Mouse (Mus musculus) kidney, postnatal 14 days (tissue): Measurements from ENCODE around the gene E130309D02Rik.
A peak's percentile ranks its signal among the peaks of the same experiment; 100 is the strongest.

Source experiments
- DNase-seq: peaks from one replicate; pipeline ENCODE4 v3.0.0; 2022; ENCODE audit warnings: mixed read lengths

Gene E130309D02Rik

DNA sequence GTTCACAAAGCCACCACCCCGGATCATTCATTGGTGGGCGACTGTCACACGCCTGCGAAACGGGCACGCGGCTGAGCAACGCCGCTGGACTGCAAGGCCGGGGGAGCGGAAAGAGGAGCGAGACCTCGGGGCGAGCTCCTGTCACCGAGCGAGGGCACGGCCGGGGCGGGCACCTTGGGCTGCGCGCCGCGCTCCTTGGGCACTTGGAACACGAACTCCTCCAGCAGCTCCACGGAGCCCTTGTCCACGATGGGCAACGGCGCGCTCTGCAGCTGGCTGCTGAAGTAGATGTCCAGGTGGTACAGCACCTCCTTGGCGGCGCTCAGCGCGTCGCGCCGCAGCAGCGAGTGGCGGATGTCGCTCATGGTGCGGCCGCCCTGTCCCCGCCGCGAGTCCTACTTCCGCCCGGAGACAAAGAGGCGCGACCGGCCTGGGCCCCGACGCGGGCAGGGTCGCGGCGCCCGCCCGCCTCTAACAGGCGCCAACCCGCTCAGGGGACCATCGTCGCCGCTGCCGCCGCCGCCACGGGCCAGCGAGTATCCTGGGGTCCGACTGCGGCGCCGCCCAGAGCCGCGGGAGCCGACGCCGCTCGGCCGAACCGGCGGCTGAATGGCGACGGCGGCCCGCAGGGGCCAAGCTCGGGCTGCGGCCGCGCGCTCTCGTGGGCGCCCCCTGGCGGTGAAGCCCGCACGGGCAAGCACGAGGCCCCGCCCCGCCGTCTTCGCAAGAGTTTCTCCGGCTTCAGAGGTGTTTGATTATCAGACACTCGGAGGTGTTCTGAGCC, at the start of gene E130309D02Rik:
E130309D02Rik (minus strand) TSS at position 631 of the 784 bp plus-strand sequence.
- DNase-seq, result peak; percentile 94

DNA sequence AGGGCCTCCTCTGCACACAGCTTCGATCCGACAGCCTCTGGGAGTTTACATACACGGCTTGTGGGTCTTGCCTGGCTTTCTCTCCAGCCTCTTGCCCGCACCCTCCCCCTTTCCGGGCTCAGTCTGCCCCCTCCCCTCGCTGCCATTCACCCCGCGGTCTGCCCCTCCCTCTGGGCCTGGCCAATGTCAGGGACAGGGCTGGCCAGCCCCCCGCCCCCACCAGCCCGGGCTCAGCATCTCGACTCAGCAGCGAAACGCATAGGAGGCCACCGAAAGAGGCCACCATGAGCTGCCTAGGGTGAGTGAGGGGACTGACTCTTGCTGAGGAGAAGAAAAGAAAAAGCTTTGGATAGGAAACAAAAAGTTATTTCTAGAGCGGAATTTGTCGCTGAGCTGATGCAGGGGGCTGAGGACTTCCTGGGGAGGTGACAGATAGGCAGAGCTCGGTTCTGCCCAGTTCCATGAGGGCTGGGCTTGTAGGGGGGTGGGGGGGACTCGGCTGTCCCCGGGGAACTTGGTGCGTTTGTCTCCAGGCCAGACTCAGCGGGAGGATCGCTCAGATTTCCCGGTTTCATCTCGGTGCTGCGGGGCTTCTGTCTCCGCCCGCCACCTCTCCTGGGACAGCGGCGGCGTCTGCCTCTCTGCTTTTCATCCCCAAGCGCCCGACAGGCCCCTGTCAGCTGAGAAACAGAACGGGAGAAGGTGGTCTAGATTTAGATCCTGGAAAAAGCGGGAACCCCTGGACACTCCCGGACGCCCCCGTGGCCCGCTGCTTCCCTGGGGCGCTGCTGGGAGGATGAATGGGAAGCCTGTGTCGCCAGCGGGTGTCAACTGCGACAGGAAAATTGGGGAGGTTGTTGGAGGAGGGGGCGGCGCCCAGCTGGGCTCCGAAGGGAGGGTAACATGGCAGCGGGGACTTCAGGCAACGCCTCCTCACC, 48.8 kb upstream of the E130309D02Rik start:
- DNase-seq, result peak; percentile 42

DNA sequence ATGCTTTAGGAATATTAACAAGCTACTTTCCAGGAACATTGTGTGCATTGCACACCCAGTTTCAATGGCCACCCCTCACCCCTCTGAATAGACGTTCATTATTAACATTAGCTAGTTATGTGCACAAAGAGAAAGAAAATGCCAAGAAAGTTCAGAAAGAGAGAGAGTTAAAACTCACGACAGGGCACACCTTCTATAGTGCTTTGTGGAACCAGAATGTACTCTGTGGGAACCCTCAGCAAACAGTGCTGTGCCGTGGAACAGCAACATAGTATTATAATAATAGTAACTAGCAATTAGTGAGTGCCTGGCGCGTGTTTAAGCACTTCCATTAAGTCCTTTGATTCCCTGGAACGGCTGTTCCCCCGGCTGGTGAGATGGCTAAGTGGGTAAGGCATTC, 46.3 kb upstream of the E130309D02Rik start:
- DNase-seq, result no peak

DNA sequence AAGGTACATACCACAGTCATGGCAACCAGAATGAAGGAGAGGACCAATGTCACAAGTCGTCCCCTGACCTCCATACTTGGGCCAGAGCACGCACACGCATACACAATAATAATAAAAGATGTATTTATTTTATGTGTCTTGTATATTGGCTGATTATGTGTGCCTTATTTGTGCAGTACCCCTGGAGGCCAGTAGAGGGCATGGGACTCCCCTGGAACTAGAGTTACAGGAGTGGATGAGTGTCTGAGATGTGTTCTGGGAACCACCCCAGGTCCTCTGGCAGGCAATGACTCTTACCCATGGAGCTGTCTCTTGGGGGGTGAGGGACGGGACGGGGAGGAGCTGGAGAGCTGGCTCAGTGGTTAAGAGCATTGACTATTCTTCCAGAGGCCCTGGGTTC, 44.8 kb upstream of the E130309D02Rik start:
- no peak for DNase-seq

DNA sequence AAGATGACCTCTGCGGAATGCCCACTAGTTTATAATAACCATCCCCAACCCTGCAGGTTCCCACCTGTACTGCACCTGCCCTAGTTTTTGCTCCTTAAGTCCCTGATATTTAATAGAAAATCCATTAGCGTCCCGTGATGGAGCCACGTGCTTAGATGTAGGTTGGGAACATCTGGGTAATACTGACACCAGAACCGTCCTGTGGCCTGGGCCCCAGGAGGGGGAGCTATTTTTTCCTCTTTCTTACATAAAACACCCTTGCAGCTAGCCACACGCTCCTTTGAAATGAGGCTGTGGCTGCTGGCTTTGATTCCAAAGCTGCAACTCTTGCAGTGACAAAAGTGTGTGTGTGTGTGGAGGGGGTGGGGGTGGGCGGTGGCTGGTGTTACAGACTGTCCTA, 44.1 kb upstream of the E130309D02Rik start:
- no peak for DNase-seq

DNA sequence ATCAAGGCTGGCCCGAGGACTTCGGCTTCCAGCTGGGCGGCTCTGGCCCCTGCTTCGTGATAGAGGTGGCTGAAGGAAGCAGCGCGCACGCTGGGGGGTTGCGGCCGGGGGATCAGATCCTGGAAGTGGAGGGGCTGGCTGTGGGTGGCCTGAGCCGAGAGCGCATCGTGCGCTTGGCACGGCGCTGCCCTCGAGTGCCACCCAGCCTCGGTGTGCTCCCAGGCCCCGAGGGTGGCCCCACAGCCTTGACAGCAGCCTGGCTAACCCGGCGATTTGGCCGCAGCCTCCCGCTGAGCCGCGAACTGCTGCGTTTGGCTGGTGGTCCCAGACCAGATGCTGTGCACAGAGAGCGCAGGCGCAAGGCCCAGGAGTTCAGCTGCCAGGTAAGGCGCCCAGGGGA, 42.4 kb upstream of the E130309D02Rik start:
- no peak for DNase-seq

DNA sequence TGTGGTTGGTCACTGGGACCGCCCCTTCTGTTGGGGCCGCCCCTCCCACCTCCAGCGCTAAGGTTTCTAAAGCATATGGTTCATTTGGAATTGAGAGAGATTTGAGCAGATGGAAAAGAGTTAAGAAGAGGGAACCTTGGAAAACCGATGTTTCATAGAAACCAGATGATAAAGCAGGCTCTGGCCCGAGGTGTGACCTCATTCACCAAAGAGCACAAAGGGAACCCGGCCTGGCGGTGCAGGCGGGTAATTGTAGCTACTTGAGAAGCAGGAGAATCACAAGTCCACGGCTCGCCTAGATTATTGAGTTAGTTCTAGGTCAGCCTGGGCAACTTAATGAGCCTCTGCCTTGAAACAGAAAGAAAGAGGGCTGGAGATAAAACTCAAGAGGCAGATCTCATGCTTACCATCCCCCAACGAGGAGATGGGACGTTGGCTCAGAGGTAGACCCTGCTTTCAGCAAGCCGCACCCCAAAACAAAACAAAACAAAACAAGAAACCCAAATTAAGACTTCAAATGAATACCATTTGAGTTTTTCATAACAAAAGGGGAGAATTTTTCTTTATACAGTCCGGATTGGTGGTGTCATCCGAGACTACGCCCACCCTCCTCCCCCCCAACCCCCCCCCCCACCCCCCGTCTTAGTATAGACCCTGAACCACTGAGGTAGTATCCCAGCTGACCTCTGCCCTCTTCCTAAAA, 41.7 kb upstream of the E130309D02Rik start, which contains the start of gene Grid2ip:
Grid2ip (plus strand) TSS at position 653 of the 703 bp plus-strand sequence.
- DNase-seq, result no peak

DNA sequence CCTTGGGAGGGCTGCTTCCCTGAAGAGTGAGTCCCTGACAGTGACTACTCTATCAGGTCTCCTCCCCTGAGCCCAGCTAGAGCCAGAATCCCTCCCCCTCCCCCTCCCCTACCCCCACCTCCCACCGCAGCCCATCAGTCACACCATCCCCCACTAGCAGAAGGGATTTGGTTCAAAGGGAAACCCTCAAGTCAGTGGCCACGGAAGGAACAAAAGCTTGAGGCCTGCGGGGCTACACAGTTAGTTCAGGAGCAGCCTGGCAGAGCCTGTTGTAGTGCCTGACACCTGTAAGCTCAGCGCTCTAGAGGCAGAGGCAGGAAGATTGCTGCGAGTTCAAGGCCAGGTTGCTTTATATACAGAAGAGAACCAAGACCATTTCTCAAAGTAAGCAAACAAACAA, 40.9 kb upstream of the E130309D02Rik start:
- no peak for DNase-seq

DNA sequence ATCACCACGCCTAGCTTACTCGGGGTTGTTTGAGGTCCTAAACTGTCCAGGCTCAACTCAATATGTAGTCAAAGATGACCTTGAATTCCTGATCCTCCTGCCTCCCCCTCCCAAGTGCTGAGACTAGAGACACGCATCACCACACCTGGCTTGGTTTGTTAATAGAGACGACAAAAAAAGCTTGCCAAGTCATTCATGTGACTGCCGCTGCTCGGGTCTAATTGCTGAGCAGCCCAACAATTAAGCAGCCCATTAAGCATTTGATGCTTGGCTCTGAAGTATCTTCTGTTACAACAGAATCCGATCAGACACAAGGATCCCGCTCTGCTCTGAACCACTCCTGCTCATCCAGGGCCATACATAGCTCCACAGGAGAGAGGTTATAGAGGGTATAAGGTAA, 31.2 kb upstream of the E130309D02Rik start:
- DNase-seq, result peak; percentile 46

DNA sequence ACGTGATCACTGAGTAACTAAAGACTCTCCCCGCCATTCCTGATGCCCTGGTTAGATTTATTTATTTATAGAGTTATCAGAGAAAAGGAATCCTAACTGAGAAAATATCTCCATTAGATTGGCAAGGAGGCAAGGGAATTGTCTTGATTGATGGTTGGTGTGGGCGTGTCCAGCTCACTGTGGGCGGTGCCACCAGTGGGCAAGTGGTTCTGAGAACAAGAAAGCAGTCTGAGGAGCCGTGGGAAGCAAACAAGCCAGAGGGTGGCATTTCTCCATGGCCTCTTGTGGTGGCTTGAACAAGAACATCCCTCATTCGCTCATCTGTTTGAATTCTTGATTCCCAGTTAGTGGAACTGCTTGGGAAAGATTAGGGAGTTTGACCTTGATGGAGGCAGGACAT, 24.4 kb upstream of the E130309D02Rik start:
- no peak for DNase-seq

DNA sequence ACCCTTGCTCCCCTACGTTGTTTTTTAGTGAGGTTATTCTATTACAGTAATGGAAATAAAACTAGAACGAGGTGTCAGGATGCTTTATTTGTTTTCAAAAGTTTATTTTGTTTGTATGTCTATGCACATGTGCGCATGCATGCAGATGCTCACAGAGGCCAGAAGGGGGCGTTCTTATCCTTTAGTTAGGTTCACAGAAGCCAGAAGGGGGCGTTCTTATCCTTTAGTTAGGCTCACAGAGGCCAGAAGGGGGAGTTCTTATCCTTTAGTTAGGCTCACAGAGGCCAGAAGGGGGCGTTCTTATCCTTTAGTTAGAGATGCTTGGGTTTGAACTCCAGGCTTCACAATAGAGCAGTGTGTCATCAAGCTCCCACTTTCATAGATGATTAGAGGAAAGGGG, 21.4 kb upstream of the E130309D02Rik start:
- no peak for DNase-seq

DNA sequence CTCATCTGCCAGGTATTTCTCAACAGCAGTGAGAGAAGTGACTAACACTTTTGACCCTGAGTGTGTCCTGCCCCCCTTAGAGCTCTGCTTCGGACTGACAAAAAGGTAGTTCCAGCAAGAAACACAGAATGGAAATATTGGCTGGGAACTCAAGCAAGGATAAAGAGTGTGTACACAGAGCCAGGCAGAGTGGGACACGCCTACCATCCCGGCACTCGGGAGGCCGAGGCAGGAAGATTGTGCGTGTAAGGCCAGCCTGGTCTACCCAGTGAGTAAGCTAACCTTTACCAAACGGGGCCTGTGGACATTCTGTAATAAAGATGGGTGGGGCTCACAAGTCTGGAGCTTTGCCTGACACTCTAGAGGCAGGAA, 19.9 kb upstream of the E130309D02Rik start:
- DNase-seq, result no peak

DNA sequence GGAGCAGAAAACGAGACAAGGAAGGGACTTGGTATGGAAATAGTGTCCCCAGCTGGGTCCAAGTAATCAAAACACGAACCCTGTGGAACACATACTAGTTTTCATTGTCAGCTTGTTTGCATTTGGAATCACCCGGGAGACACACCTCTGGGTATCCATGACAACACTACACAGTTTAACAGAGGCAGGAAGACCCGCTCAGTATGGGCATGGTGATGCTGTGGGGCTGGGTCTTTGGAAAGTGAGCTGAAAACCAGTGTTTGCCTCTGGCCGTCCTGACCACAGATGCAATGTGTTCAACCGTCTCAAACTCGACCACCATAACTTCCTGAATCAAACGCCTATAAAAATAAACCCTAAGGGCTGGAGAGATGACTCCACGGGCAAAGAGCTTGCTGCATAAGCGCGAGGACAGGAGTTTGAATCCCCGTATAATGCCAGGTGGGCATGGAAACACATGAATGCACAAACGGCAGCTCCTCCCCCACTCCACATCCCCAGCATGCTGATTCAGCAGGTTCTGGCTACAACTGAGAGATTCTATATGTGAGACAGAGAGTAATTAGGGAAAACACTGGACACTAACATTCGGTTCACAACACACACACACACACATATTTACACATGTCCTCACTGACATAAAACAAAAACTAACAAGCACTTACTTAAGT, 19.4 kb upstream of the E130309D02Rik start:
- no peak for DNase-seq

DNA sequence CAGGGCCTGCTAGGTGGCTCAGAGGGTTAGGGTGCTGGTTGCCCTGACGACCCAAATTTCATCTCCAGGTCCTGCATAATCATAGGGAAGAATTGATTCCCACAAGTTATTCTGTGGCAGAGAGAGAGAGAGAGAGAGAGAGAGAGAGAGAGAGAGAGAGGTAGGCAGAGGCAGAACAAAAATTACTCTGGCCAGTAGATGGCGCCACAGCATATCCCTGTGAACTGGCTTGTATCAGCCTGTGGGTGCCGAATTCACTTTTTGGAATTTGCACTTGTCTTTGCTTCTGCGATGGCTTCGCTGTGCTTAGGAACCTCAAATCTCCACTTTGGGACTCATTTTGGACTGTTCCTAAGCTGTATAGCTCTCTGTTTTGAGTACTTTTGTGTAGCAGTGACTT, 18.7 kb upstream of the E130309D02Rik start:
- DNase-seq, result peak; percentile 79

DNA sequence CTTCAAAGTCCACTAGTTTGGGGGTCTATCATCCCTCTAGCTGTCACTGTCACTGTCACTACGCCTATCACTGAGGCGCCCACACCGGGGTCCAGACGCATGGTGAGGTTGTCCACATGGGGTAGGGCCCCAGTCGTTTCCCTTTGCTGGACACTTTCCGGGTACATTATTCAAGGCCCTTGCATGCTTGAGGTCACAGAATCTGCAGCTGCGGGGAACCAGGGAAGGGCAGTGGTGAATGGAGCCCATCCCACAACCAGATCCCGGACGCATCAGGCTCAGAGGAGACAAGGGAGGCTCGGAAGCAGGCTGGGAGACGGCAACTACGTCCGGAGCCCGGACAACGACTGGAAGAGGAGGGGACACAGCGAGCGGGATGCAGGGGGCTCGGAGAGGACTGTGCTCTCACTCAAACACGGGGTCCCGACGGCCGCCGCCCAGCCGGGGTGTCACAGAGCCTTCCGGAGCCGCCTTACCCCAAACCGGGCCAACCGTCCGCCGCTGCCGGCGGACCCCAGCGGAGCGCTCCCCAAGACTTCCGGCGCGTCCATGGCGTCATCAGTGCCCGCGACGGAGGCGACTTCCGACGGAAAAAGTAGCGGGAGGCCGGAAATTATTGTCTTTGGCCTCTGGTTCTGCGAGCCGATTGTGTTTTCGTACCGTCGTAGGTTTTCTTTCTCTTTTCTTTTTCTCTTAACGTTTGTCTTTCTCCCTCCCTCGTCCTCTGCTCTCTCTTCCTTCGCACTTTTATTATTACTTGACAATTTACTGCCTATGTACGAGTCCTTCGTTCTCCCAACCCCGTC, 13.7 kb upstream of the E130309D02Rik start, which contains the start of gene Zdhhc4:
Zdhhc4 (minus strand) TSS at position 567 of the 806 bp plus-strand sequence.
- DNase-seq, result peak; percentile 93

DNA sequence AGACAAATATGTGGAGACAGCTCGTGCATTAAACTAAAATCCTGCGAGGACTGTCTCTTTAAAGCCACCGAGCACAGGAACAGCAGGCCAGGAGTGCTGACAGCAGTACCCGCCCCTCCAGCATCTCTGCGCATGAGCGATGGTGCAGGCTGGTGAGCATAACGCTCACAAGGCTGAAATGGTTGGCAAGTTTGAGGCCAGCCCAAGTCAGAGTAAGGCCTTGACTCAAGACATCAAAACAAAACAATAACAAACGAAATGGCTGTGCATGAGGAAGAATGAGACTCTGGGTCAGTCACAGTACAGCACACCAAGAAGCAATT, 2.1 kb upstream of the E130309D02Rik start:
- peak; percentile 60 for DNase-seq

DNA sequence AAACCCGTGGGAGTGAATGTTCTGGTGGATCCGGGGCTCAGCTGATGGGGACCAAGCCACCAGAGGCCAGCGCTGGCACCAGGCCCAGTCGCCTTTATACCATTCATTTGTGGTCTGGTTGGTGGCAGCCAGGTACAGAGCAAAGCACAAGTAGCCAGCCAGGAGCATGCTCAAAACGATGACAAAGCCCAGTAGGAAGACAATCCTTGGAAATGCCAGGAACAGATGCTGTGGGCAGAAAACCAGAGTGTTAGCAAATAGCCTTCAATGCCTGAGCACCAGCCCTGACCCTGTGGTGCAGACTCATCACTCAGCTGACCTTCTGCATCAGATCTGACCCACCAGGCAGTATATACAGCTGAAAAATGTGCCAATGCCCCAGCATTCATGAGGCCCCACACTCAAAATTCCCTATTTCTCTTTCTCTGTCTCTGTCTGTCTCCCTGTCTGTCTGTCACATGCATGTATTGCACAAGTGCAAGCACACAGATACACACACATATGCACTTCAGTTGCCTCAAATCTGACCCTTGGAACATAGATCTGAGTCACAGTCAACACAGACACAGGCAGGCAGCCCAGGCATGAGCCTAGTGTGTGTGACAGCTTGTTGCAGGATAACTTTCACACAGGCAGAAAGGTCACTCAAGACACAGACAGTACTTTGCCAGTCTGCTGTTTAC, 1.6 kb upstream of the E130309D02Rik start:
- no peak for DNase-seq

DNA sequence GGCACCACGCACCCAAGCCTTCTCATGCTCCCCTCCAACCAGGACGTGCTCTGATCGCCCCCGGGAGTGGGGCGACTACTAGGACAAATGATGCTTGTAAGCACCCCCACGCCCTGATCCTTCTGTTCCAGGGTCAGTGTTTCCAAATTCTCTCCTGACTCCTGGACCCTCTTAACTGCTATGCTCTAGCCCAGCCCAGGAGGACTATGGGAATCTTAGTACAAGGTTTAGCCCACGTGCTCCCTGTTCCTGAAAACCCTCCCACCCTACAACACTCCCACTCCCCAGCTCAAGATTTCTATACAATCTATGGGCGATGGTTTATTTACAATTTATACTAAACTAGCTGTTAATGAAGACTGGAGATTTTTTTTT, 341 bp upstream of the E130309D02Rik start:
- no peak for DNase-seq

DNA sequence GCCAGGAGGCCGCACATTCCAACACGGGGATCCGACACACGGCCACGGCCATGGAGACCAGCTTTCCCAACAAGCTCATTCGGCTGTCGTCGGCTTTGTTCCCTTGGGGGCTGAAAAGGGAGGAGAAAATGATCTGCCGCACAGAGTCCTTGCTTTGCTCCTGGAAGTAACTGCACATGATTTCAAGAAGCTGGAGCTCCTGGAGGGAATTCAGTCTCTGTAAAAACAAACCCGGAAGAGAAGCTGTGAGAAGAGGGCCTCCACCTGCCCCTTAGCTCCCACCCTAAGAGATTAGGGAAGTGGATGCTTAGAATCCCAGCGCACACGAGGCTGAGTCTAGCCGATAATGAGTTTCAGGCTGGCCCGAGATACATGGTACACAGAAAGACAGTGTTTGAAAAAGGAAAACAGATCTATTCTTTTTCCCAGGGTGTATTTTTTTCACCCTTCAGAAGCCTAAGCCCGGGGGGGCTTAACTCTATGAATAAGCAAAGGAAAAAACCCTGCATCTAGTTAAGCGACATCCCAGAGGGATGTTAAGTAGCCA, 904 bp downstream of the E130309D02Rik start:
- no peak for DNase-seq

DNA sequence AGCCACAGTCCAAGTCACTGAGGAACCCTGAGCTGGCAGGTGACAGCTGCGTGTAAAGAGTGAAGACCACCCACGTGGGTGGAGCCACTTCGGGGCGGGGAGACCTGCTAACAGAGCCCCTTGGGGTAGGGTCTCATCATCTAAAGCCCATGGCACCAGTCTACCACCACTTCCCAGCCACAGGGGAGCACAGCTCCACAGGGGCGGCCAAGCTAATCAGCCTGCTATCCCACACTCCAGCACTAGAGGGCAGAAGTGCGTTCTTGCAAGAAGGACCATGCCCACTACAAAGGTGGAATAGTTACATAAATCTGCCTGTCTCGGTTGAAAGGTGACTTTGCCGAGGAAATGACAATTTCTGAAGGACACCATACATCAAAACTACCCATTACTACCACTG, 3.3 kb downstream of the E130309D02Rik start:
- peak; percentile 81 for DNase-seq

DNA sequence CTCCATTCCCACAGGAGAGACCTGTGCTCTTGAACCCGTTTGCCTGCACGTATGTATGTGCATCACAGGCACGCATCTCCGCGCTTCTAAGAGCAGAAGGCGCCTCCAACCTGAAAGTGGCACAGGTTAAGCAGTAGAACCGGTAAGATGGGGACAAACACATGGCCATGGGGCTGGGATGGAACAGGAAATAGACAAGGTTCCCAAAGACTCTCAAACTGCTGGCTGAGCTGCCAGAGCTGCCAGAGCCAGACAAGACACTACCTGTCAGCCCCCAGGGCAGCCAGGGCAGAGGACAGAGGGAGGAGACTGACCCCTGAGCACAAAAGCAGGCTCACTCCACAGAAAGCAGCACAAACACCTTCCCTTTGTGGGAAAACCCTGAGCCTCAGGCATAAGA, 5.2 kb downstream of the E130309D02Rik start:
- no peak for DNase-seq
